Mouse (Mus musculus): Measurements from ENCODE around the gene Ms4a10.

Ms4a10 gene

DNA sequence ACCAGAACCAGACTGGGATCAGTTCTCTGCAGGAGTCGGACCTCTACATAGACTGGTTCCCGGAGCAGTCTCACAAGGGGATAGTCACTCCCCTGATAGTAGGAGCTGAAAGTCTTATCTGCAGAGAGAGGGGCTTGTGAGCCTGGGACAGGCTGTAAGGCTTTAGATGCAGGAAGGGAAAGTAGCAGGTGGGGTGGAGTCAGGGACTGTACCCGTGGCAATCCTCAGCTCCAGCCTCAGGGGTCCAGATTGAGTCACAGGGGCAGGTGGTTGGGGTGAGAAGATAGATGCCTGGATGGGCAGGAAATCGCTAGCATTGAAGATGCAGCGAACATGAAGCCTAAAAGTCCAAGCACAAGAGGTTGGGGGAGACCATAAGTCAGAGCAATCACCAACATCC is 58.0 kb downstream of the Ms4a10 start:
- DNase-seq: no peak

DNA sequence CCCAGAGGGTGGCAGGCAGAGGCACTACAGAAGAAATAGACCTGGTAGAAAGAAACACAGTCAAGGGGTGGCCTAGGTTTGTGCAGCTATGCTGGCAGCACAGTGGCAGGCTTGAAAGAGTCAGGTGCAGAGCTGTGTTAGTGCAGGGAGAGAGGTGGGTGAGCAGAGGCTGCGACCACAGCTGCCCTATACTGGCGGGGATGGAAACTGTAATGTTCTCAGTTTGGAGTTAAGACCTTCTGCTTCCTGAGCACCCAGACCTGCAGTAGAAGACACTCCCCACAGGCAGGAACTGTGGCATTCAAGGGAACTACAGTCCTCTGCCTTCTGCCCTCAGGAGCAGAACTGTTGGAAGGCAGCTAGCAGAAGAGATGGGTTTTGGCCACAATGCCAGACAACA is 59.6 kb downstream of the Ms4a10 start:
- DNase-seq: no peak

DNA sequence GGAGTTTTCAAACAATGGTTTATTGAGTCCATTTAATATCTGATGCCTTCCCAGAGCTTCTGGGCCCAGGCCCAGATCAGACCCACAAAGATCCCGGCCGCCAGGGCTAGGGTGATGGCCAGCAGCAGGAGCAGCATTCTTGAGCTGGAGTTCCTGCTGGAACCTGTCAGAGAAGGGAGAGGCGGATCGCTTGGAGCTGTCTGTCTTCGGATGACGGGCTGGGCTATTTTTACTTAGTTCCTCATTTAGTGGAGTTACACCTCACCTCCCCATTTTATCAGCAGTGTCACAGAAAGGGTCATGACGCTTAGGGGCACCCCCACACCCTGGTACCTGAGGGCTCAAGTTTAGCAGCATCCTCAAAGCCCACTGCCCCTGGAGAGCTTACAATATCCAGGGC is 60.2 kb downstream of the Ms4a10 start:
- no peak for DNase-seq

Measured in cerebellum, adult 8-10 months (tissue).